Mouse (Mus musculus) cortical plate, adult 2 months (tissue): ENCODE measurements around the gene Tbc1d14.

Experiments
- CTCF ChIP-seq: fragments of 200-500 bp; IDR thresholded peaks from 2 replicates; pipeline ENCODE4 v1.5.1; 2011; ENCODE audit warnings: mild to moderate bottlenecking, control low read depth, low read length; ENCODE audit not compliant: insufficient read depth; ENCODE audit errors: extremely low read depth
- POLR2A ChIP-seq: fragments of 200-500 bp; IDR thresholded peaks from 2 replicates; pipeline ENCODE4 v1.6.1; 2011; ENCODE audit warnings: mild to moderate bottlenecking, low read length, control low read depth; ENCODE audit not compliant: insufficient read depth; ENCODE audit errors: extremely low read depth

DNA sequence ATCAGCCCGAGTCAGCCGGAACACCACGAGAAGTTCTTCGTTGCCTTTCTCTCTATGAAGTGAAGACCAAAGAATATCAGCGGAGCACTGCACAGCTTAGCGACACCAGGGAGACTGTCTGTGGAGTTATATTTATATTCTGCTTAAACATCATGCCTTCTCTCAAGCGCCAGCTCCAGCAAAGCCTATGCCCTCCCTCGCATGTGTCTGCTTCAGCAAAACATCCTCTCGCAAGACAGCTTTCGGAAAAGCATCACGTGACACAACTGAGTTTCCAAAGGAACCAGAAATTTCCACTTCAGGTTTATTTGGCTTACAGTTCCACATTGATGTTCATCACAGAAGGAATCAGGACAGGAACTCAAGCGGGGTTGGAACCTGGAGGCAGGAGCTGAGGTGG lies 145.2 kb downstream of the Tbc1d14 start:
- TF ChIP-seq CTCF (no peak), POLR2A (no peak)
